Mouse (Mus musculus) cerebellum, adult 2 months (tissue): ENCODE measurements around the gene Extl2. TPM values are rescaled to one million over a fixed set of nuclear protein-coding genes. Genes with fewer than 3 reads are reported as not detected.

ENCODE experiments used
- DNase-seq, 2 experiments: peaks; one replicate each; pipeline ENCODE4 v3.0.0; 2021
- H3K27ac ChIP-seq: fragments of 200-500 bp; 2 replicates; pipeline ENCODE4 v1.5.1; 2012; ENCODE audit warnings: low read length, control low read depth, inconsistent platforms; ENCODE audit not compliant: insufficient read depth
- H3K27me3 ChIP-seq: fragments of 200-500 bp; 2 replicates; pipeline ENCODE4 v1.6.1; 2012; ENCODE audit warnings: inconsistent platforms, mild to moderate bottlenecking, low read length, moderate library complexity; ENCODE audit not compliant: control insufficient read depth, insufficient read depth
- H3K4me1 ChIP-seq: fragments of 200-500 bp; 2 replicates; pipeline ENCODE4 v1.6.1; 2011; ENCODE audit warnings: low read length; ENCODE audit not compliant: control insufficient read depth, insufficient read depth
- H3K4me3 ChIP-seq: fragments of 200-500 bp; replicated peaks from 2 replicates; pipeline ENCODE3; 2011; ENCODE audit warnings: mild to moderate bottlenecking, low read depth, low read length, control low read depth; ENCODE audit not compliant: insufficient read depth
- CTCF ChIP-seq: fragments of 200-500 bp; IDR thresholded peaks from 2 replicates; pipeline ENCODE4 v1.5.1; 2011; ENCODE audit warnings: low read depth, mild to moderate bottlenecking, control low read depth, low read length, moderate library complexity, borderline replicate concordance; ENCODE audit not compliant: insufficient read depth
- POLR2A ChIP-seq: fragments of 200-500 bp; IDR thresholded peaks from 2 replicates; pipeline ENCODE4 v1.6.1; 2011; ENCODE audit warnings: low read length, control low read depth, borderline replicate concordance; ENCODE audit not compliant: insufficient read depth
- WGBS: fragments of 180-500 bp; shearing (Covaris S2); methylation state at CpG from one replicate; pipeline ENCODE4 v1.1.7; 2018; 5-methylcytosine and 5-hydroxymethylcytosine counted together
- polyA plus RNA-seq: library from polyadenylated mRNA; depleted of rRNA; stranded (reverse); fragments of >200 nt; gene quantifications from 2 replicates; pipeline ENCODE4 v1.2.3, GENCODE M21; 2012; rRNA removed

The Extl2 gene
- polyA plus RNA-seq, result 67.8 and 70.0 TPM in 2 replicates

- WGBS, result under 1% methylated on average over 66 of the region's 67 CpGs
- DNase-seq, result peak; percentile 84
- Histone ChIP-seq H3K4me3 (peak within 1 kb of the TSS; percentile 87), H3K27me3 (no peaks in the 10 kb centered on the region), H3K27ac (peak within 1 kb of the TSS; percentile 79), H3K4me1 (no peaks in the 10 kb centered on the region; the same call in 1 of the 2 replicates)
- TF ChIP-seq POLR2A, result peak; percentile 52; the same call in 1 of the 2 replicates
- no peak for TF ChIP-seq CTCF
Measured at GRCm38 (mm10) chr3:116006978-116007940, at the start of gene Extl2, which contains the start of gene Slc30a7. Gene Extl2 (plus strand): TSS chr3:116007462. Gene Slc30a7 (minus strand): TSS chr3:116007406.

GRCm38 (mm10) chr3:115961311-115962027, 45.8 kb upstream of the Extl2 start:
- TF ChIP-seq POLR2A (no peak), CTCF (no peak)
- WGBS, result 90% methylated on average over 11 of the region's 11 CpGs

DNA sequence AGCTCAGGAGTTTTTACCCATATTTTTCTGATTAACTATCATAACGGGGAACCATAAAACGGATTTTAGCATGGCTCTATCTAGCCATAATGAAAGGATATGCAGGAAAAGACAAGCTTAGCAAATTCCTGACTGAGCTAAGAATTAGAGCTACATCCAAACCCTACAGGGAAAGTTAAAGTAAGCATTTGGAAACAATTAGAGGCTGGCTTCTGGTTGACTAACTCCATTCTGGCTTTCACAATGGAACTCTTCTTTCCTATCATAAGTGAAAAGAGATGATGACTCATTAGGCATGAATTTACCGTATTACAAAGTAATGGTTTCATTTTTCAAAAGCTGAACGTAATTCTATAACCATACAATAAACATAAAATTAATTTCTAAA, 45.2 kb upstream of the Extl2 start:
- no peak for DNase-seq
- H3K4me1 ChIP-seq, result no peaks in the 10 kb centered on the region
- TF ChIP-seq POLR2A (no peak), CTCF (no peak)
- WGBS, result 77% methylated on average over 4 of the region's 4 CpGs
- H3K4me3 ChIP-seq, result no peak overlapping the region
- no peak overlapping the region for H3K27ac ChIP-seq
- no peaks in the 10 kb centered on the region for H3K27me3 ChIP-seq

More at GRCm38 (mm10) chr3:115961311-115962027, 45.8 kb upstream of the Extl2 start:
- no peaks in the 10 kb centered on the region for H3K4me1 ChIP-seq
- no peak for DNase-seq
- no peak overlapping the region for H3K4me3 ChIP-seq
- H3K27ac ChIP-seq, result no peak overlapping the region
- H3K27me3 ChIP-seq, result no peaks in the 10 kb centered on the region

- H3K27ac ChIP-seq, result no peak overlapping the region
- 100% methylated on average over 1 of the region's 1 CpGs for whole genome bisulfite sequencing
- no peak for DNase-seq
- no peaks in the 10 kb centered on the region for H3K27me3 ChIP-seq
- no peak overlapping the region for H3K4me3 ChIP-seq
- no peaks in the 10 kb centered on the region for H3K4me1 ChIP-seq
- TF ChIP-seq CTCF (no peak), POLR2A (no peak)
Measured at GRCm38 (mm10) chr3:115963597-115963996, 43.7 kb upstream of the Extl2 start.

- Histone ChIP-seq H3K4me3 (no peak overlapping the region), H3K27ac (no peak overlapping the region), H3K27me3 (no peaks in the 10 kb centered on the region), H3K4me1 (no peaks in the 10 kb centered on the region)
- no peak for DNase-seq
- TF ChIP-seq POLR2A (no peak), CTCF (no peak)
- 70% methylated on average over 5 of the region's 5 CpGs for WGBS
Measured at GRCm38 (mm10) chr3:115964071-115964470, 43.2 kb upstream of the Extl2 start.

DNA sequence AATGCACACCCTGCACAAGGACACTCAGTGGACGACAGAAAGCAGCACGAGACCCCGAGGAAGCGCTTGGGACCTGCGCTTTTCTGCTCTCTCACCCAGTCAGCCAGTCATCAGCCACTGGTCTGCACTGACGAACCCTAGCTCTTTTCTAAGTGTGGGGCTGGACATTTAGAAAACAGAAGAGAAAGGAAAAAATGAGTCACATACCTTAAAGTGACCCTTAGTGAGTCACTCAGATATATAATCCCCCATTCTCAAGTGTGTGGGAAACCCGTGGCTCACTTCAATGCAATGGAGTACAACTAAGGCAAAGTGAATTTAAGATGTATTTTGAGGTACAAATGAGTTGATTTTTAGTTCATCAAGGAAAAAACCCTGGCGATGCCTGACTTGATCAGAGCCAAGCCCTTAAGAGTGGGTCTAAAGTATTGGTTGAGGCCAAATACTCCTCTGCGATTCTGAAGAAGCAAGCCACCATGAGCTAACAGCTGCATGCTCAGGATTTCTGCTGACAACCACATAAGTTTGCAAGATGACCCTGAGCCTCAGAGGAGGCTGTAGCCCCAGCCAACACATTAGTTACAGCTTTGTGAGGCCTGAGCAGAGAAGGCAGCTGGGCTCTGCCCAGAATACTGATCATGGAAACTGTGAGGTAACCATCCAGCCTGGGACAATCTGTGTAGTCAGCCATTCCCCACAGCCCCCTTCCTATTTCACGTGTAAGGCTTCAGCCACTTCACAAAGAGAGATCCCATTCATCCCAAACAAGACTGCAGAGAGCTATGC, 38.3 kb upstream of the Extl2 start:
- no peak for TF ChIP-seq POLR2A
- no peak for TF ChIP-seq CTCF

DNA sequence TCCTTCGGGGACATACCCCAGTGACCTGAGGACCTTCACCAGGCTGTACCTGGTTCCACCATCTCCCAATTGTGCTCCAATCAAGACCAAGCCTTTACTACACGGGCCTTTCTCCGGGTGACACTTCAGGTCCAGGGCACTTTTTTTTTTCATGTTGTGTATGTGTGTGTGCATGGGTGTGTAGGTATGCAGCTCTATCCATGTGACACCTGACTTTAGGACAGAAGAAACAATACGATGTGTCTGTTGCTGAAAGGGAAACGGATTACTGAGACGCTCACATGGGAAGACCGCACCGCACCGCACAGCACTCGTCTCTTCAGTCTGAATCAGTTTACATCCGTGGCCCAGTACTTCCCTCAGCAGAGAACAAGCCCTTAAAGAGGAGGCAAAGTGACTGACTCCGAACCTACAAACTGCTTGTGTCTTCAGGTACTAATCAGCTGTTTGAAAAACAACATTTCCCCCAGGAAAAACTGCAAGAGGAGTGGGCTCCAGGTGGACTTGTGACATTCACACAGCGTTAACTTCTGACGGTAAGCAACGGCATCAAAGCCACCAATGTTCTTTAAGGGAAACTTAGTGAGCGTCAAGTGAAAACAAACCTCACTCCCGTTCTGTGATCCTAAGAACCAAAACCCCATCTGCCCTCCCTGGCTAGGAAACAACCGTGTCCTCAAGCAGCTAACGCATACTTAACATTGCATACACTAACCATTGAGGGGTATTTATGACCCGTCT, 36.0 kb upstream of the Extl2 start:
- no peak overlapping the region for H3K4me3 ChIP-seq
- DNase-seq, result no peak
- 92% methylated on average over 20 of the region's 20 CpGs for WGBS
- no peak overlapping the region for H3K27ac ChIP-seq
- H3K27me3 ChIP-seq, result no peaks in the 10 kb centered on the region
- TF ChIP-seq POLR2A (no peak), CTCF (no peak)
- no peaks in the 10 kb centered on the region for H3K4me1 ChIP-seq

More for the DNA sequence above, 38.3 kb upstream of the Extl2 start:
- Histone ChIP-seq H3K4me3 (no peak overlapping the region), H3K27me3 (no peaks in the 10 kb centered on the region), H3K27ac (no peak overlapping the region), H3K4me1 (no peaks in the 10 kb centered on the region)
- DNase-seq, result no peak
- WGBS, result 81% methylated on average over 10 of the region's 10 CpGs
